Mouse (Mus musculus): ENCODE measurements at regions not wholly inside any gene's neighbourhood (a gene's known extent, or its start where the extent isn't known, plus 50 kb on each side); places are given as distances from the start of the nearest gene placed in this dataset.

GRCm38 (mm10) chr10:72573991-72574652 lies 80.5 kb upstream of the Zwint start:
- DNase-seq, result no peak

- DNase-seq, result no peak
These were observed 76.9 kb upstream of the Zwint start for GRCm38 (mm10) chr10:72577713-72578112.

- DNase-seq, result no peak
These were observed 76.1 kb upstream of the Zwint start for GRCm38 (mm10) chr10:72578501-72578900.

- peak; percentile 5 to 12 for DNase-seq
These were observed 73.3 kb upstream of the Zwint start for GRCm38 (mm10) chr10:72581311-72581710.

GRCm38 (mm10) chr10:72588561-72588960 lies 66.1 kb upstream of the Zwint start:
- DNase-seq, result peak; percentile 29 to 38

GRCm38 (mm10) chr10:72593049-72593448 lies 61.6 kb upstream of the Zwint start:
- no peak for DNase-seq

Data from cerebellum, postnatal 25 days (tissue).